Mouse (Mus musculus) heart, embryonic 16.5 days (tissue): ENCODE data around the gene Sik3. TPM values are rescaled to one million over a fixed set of nuclear protein-coding genes. Genes with fewer than 3 reads are reported as not detected.

Source experiments
- ATAC-seq: fragments of 200-750 bp; cut with Nextera tagmentation; replicated peaks from 2 replicates; pipeline ENCODE4 v1.8.0; 2017; ENCODE audit warnings: moderate number of reproducible peaks; ENCODE audit not compliant: insufficient read depth, low FRiP score; ENCODE audit errors: extremely low read depth
- H3K27ac ChIP-seq: fragments of 300-500 bp; sonication (generic); 2 replicates; pipeline ENCODE4 v1.5.1; 2014; ENCODE audit warnings: mild to moderate bottlenecking, low read length, control low read depth, moderate library complexity
- H3K27me3 ChIP-seq: fragments of 300-500 bp; sonication (generic); 2 replicates; pipeline ENCODE4 v1.6.1; 2014; ENCODE audit warnings: low read length, mixed read lengths; ENCODE audit not compliant: control insufficient read depth, insufficient read depth
- H3K36me3 ChIP-seq: fragments of 300-500 bp; sonication (generic); 2 replicates; pipeline ENCODE4 v1.6.1; 2014; ENCODE audit not compliant: control insufficient read depth, insufficient read depth
- H3K4me1 ChIP-seq: fragments of 300-500 bp; sonication (generic); 2 replicates; pipeline ENCODE4 v1.6.1; 2014; ENCODE audit warnings: low read length, mixed read lengths; ENCODE audit not compliant: control insufficient read depth, insufficient read depth
- H3K4me2 ChIP-seq: fragments of 300-500 bp; sonication (generic); 2 replicates; pipeline ENCODE4 v1.6.1; 2014; ENCODE audit warnings: low read depth, mild to moderate bottlenecking, control low read depth, low read length
- H3K4me3 ChIP-seq: fragments of 300-500 bp; sonication (generic); 2 replicates; pipeline ENCODE4 v1.5.1; 2014; ENCODE audit warnings: mild to moderate bottlenecking, control low read depth, low read length
- H3K9ac ChIP-seq: fragments of 300-500 bp; sonication (generic); 2 replicates; pipeline ENCODE4 v1.6.1; 2014; ENCODE audit warnings: low read length, control low read depth
- H3K9me3 ChIP-seq: fragments of 300-500 bp; sonication (generic); replicated peaks from 2 replicates; pipeline ENCODE4 v1.6.1; 2016; ENCODE audit warnings: low read length; ENCODE audit not compliant: control insufficient read depth
- whole genome bisulfite sequencing: fragments of 180-500 bp; shearing (Covaris S2); extraction: QIAGEN DNeasy Blood & Tissue Kit; methylation state at CpG from one replicate; pipeline ENCODE4 v1.1.7; 2014; 5-methylcytosine and 5-hydroxymethylcytosine counted together
- polyA plus RNA-seq: library from polyadenylated mRNA; unstranded; fragments of >200 nt; fragmentation: Nextera tagmentation; extraction: Ambion mirVana; gene quantifications from 2 replicates; pipeline ENCODE4 v1.2.1, GENCODE M21; 2015

The Sik3 gene
- polyA plus RNA-seq, 1 experiment from 2014 or later, result 5.1 TPM

DNA sequence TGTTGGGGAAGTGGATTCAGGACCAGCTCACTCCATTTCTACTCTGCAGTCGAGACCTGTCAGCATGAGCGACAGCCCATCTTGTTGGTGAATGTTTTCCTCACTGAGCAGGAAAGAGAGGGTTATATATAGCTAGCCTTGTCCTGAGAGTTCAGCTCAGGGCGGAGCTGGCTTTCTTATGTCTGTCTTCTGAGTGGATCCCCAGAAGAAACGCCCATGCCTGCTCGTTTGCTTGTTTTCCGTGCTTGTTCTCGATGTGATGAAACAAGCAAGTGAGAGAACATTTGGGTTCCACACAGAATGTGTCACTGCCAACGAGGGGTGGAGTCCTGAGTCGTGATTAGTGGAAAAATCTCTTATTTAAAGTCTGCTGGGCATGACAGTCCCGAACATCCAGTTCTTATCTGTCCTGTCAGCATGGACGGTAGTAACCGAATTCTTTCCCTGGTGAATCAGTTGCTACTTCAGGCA lies 184.1 kb downstream of the Sik3 start:
- ATAC-seq, result peak; percentile 70
- peak overlapping the region; percentile 48 for H3K4me2 ChIP-seq
- WGBS, result 21% methylated on average over 12 of the region's 12 CpGs

DNA sequence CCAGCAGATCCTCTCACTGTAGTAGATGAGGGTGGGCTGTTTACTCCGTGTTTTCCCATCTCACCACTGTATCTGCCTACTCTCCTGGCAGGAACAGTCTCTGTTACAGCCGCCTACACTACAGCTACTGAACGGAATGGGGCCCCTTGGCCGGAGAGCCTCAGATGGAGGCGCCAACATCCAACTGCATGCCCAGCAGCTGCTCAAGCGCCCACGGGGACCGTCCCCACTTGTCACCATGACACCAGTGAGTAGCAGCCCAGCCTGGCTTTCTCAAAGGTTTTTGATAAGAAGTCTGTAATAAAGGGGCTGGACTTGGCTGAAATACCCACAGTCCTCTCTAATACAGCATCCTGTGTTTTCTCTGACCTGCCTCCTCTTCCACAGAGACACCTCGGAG lies 185.8 kb downstream of the Sik3 start:
- WGBS, result 39% methylated on average over 9 of the region's 9 CpGs
- no peak overlapping the region for H3K9ac ChIP-seq
- H3K27ac ChIP-seq, result peak overlapping the region; percentile 47
- peaks cover 11% of the 10 kb centered on the region; the same call in 1 of the 2 replicates for H3K36me3 ChIP-seq
- peaks cover 35% of the 10 kb centered on the region for H3K4me1 ChIP-seq
- no peak overlapping the region for H3K4me3 ChIP-seq
- no peaks in the 10 kb centered on the region for H3K9me3 ChIP-seq
- no peaks in the 10 kb centered on the region for H3K27me3 ChIP-seq
- H3K4me2 ChIP-seq, result no peak overlapping the region
- peak; percentile 56 for ATAC-seq

More for the DNA sequence above, 184.1 kb downstream of the Sik3 start:
- H3K4me3 ChIP-seq, result no peak overlapping the region
- H3K4me1 ChIP-seq, result peaks cover 35% of the 10 kb centered on the region
- no peaks in the 10 kb centered on the region for H3K9me3 ChIP-seq
- H3K36me3 ChIP-seq, result peaks cover 8% of the 10 kb centered on the region; the same call in 1 of the 2 replicates
- H3K9ac ChIP-seq, result no peak overlapping the region; the same call in 1 of the 2 replicates
- H3K27me3 ChIP-seq, result no peaks in the 10 kb centered on the region
- H3K27ac ChIP-seq, result peak overlapping the region; percentile 84

DNA sequence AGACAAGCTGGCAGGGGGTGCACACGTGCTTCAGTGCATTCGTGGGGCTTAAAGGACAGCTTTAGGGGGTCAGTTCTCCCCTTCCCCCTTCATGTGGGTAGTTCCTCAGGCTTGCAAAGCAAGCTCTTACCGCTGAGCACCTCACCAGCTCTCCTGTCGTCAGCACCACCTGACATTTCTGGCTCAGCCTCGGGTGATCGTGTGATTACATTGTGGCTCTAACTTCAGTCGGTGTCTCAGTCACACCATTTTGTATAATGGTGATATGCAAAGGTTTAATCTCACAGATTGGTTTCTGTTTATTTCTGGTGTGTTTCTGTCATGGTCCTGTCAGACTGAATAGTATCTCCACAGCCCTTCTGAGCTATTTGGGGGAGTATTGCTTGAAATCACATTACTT lies 186.3 kb downstream of the Sik3 start:
- peaks cover 13% of the 10 kb centered on the region; the same call in 1 of the 2 replicates for H3K36me3 ChIP-seq
- WGBS, result 44% methylated on average over 7 of the region's 7 CpGs
- peak overlapping the region; percentile 2 for H3K27ac ChIP-seq

DNA sequence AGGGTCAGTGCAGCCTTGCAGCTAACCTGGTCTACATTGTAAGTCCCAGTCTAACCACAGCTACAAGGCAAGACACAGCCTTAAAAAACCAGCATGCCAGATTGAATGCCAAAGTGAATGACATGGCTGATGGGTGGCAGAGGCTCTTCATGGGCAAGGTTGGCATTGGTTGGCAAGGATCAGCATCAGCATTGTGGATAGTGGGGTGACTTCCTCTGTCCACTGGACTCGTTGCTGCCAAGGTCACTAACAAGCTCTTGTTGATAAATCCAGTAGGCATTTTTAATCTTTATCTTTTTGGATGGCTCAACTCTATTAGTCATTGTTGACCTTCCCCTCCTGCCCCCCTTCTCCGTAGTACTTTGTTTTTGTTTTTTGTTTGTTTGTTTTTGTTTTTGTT lies 187.0 kb downstream of the Sik3 start:
- H3K27me3 ChIP-seq, result no peaks in the 10 kb centered on the region
- ATAC-seq, result no peak
- WGBS, result 50% methylated on average over 2 of the region's 2 CpGs
- no peak overlapping the region for H3K9ac ChIP-seq
- peaks cover 20% of the 10 kb centered on the region for H3K36me3 ChIP-seq
- no peak overlapping the region for H3K4me2 ChIP-seq
- no peak overlapping the region for H3K27ac ChIP-seq
- peaks cover 35% of the 10 kb centered on the region for H3K4me1 ChIP-seq
- no peaks in the 10 kb centered on the region for H3K9me3 ChIP-seq
- no peak overlapping the region for H3K4me3 ChIP-seq

More for the DNA sequence above, 186.3 kb downstream of the Sik3 start:
- no peaks in the 10 kb centered on the region for H3K9me3 ChIP-seq
- H3K4me1 ChIP-seq, result peaks cover 35% of the 10 kb centered on the region
- ATAC-seq, result no peak
- H3K4me3 ChIP-seq, result no peak overlapping the region
- no peak overlapping the region for H3K4me2 ChIP-seq
- H3K9ac ChIP-seq, result no peak overlapping the region
- H3K27me3 ChIP-seq, result no peaks in the 10 kb centered on the region

DNA sequence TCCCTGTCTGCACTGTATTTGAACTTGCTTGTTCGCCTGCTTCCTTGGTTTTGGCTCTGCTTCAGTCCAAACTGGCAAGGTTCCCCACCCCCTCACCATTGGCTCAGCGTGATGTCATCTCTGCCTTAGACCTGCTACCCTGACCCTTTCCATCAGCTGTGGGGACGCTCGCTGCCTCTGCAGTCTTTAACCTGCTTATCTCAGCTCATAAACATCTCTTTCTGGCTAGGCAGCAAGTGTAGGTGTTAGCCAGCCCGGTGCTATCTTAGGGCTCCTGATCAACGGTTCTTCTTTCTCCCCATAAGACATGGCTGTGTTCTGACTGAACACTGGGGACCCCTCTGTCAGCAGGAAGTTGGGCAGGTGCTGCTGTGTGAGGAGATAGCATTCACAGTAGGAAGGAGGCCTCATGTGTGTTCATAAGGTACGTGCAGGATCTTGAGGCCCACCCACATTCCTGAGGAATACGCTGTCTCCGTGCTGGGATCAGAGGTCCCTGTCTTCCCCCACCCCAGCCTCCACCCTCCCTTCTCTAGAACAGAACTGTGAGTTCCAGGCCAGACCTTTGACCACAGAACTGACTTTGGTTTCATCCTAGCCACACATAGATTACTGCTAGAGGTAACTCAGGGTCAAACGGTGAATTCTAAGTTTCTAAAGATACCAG lies 194.3 kb downstream of the Sik3 start:
- no peak overlapping the region for H3K4me2 ChIP-seq
- H3K9me3 ChIP-seq, result no peaks in the 10 kb centered on the region
- peaks cover 26% of the 10 kb centered on the region for H3K36me3 ChIP-seq
- ATAC-seq, result no peak
- H3K9ac ChIP-seq, result no peak overlapping the region
- no peaks in the 10 kb centered on the region for H3K27me3 ChIP-seq
- H3K4me3 ChIP-seq, result no peak overlapping the region
- WGBS, result 54% methylated on average over 10 of the region's 10 CpGs
- no peak overlapping the region for H3K27ac ChIP-seq
- no peaks in the 10 kb centered on the region for H3K4me1 ChIP-seq

DNA sequence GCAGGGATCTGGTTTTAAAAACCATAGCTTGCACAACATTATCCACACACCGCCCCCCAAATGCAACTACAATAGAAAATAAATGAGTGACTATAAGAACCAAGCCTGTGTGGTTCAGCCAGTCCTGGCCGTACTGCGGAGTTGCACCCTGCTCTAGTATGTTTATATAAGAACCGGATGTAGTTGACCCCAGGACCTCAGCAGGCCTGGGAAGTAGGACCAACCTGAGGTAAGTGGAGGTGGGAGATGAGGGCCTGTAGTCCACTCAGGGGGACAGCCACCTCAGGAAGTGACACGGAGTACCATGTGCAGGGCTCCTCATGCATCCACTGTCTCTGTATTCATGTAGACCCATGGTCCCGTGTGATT lies 194.9 kb downstream of the Sik3 start:
- no peak for ATAC-seq
- Histone ChIP-seq H3K4me3 (no peak overlapping the region), H3K4me1 (no peaks in the 10 kb centered on the region), H3K9me3 (no peaks in the 10 kb centered on the region), H3K27ac (no peak overlapping the region), H3K9ac (no peak overlapping the region), H3K36me3 (peaks cover 26% of the 10 kb centered on the region), H3K4me2 (no peak overlapping the region), H3K27me3 (no peaks in the 10 kb centered on the region)
- WGBS, result 81% methylated on average over 6 of the region's 6 CpGs

DNA sequence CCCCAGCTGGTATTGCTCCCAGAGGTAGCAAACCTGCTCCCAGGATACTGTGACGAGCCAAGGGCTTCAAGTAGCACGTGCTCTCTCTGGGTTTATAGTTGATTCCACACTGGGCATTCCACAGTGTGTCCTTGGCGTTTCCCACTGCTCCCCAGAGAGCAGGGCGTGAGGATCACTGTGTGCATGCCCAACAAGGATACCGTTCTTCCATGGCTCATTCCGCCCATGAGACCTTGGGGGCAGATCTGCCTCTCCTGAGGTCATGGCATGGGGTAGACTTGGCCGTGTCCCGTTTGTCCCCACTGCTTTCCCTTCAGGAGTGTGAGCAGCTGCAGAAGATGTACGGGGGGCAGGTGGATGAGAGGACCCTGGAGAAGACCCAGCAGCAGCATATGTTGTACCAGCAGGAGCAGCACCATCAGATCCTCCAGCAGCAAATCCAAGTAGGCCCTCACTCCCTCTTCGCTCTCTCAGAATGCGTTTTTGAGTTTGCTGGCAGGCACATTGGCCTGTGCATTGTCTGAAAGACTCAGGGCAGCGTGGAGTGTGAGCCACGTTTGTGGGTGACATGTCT lies 195.9 kb downstream of the Sik3 start:
- H3K36me3 ChIP-seq, result peaks cover 26% of the 10 kb centered on the region

DNA sequence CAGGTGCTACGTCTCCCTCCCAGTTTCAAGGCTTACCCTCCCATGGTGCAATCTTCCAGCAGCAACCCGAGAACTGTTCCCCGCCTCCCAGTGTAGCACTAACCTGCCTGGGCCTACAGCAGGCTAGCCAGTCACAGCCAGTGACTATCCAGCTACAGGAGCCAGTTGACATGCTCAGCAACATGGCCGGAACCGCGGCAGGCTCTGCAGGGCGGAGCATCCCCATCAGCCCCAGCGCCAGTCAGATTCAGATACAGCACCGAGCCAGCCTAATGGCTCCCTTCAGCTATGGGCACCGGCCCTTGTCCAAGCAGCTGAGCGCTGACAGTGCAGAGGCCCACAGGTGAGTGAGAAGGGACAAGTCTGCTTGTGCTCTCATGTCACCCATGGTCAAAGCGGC lies 197.9 kb downstream of the Sik3 start:
- H3K4me1 ChIP-seq, result peaks cover 4% of the 10 kb centered on the region
- 91% methylated on average over 12 of the region's 12 CpGs for WGBS
- peaks cover 17% of the 10 kb centered on the region for H3K36me3 ChIP-seq
- H3K27ac ChIP-seq, result no peak overlapping the region
- H3K9ac ChIP-seq, result no peak overlapping the region
- H3K4me2 ChIP-seq, result no peak overlapping the region
- no peak overlapping the region for H3K4me3 ChIP-seq
- no peak for ATAC-seq
- H3K27me3 ChIP-seq, result no peaks in the 10 kb centered on the region
- H3K9me3 ChIP-seq, result no peaks in the 10 kb centered on the region

More for the DNA sequence above, 195.9 kb downstream of the Sik3 start:
- Histone ChIP-seq H3K4me3 (no peak overlapping the region), H3K4me2 (no peak overlapping the region), H3K27ac (no peak overlapping the region), H3K27me3 (no peaks in the 10 kb centered on the region), H3K4me1 (no peaks in the 10 kb centered on the region), H3K9me3 (no peaks in the 10 kb centered on the region), H3K9ac (no peak overlapping the region)
- WGBS, result 89% methylated on average over 13 of the region's 13 CpGs
- ATAC-seq, result no peak

DNA sequence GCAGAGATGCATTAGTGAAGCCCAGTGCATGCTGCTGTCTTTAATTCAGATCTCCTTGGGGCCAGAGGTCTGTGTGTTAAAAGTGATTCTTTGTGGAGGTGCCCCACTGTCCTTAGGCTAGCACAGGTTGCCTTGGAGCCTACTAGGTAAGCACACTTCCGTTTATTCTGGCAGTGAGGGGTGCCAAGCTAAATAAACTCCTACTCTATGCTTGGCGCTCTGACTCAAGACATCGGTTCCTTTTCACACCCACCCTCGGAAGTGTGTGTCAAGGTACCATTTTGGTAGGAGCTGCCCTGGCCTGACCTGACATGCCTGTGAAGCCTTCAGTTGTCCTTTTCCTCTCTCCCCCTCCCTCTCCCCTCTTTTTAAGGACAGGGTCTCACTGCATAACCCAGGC lies 201.7 kb downstream of the Sik3 start:
- Histone ChIP-seq H3K27me3 (no peaks in the 10 kb centered on the region), H3K9ac (no peak overlapping the region), H3K9me3 (no peaks in the 10 kb centered on the region), H3K4me1 (peaks cover 10% of the 10 kb centered on the region), H3K4me2 (no peak overlapping the region), H3K4me3 (no peak overlapping the region), H3K36me3 (peaks cover 13% of the 10 kb centered on the region), H3K27ac (no peak overlapping the region)
- 69% methylated on average over 4 of the region's 4 CpGs for WGBS
- ATAC-seq, result no peak
